Mouse (Mus musculus): ENCODE data around the gene Clybl. TPM values are rescaled to one million over a fixed set of nuclear protein-coding genes. Genes with fewer than 3 reads are reported as not detected.

Clybl gene
- total RNA-seq, 2 experiments from 2014 or later, result 68.1 to 80.2 TPM

DNA sequence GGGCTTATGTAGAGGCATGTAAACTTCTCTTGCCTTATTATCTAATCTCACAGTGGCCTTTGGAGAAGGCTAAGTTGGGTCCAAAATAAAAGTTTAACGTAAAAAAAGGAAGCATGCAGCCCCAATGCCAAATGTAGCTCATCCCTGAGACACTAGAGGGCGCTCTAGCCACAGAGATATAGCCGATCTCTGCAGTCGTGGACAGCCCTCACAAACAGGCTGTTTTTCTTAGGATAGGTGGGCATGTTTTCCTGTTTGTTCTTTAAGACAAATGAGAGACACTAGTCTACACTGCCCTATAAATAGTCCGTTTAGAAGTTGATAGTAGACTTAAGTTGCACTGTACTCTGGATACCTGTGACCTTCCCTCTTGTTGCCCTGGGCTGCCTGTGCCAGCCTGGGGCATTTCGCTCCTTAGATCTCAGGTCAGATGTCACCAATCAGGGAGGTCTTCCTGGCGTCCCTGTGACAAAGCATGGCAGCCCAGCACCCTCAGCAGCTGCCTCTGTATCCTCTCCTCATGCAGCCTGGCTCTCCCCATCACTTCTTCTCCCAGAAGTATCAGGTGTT is 9.5 kb downstream of the Clybl start:
- peak; percentile 52 for DNase-seq
- intact Hi-C loops (cut with DNase I; ENCODE audit: low total_unique reads), result no loop called here

DNA sequence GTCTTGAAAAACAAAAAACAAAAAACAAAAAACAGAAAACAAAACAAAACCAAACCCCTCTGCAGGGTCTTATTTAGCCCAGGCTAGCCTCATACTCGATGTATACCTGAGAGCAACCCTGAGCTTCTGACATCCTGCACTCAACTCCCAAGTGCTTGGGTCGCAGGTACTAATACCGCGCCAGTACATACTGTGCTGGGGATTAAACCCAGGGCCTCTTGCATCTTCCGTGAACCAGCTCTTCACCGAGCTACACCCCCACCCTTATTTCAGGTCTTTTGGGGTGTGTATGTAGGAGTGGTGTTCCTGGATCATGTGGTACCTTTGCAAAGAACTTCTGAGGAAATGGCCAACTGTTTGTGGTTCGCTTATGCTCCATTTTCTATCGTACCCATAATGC is 13.1 kb downstream of the Clybl start:
- DNase-seq, result no peak
- intact Hi-C loops (cut with DNase I; ENCODE audit: low total_unique reads), result no loop called here

DNA sequence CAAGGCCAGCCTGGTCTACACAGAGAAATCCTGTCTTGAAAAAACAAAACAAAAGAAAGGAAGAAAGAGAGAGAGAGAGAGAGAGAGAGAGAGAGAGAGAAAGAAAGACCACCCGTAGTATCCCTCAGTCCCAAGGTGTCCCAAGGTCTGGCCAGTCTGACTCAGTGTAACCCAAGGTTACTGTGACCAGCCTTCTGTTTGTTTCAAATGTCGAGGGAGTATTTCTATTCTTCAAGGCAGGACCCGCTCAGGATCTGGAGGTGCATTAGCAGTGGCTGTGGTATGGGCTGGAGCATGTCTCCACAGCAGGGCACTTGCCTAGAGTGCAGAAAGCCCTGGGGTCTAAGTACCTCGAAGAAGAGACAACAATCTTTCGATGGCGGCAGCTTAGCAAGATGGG is 15.3 kb downstream of the Clybl start:
- DNase-seq, result no peak
- intact Hi-C loops (cut with DNase I; ENCODE audit: low total_unique reads), result no loop called here

DNA sequence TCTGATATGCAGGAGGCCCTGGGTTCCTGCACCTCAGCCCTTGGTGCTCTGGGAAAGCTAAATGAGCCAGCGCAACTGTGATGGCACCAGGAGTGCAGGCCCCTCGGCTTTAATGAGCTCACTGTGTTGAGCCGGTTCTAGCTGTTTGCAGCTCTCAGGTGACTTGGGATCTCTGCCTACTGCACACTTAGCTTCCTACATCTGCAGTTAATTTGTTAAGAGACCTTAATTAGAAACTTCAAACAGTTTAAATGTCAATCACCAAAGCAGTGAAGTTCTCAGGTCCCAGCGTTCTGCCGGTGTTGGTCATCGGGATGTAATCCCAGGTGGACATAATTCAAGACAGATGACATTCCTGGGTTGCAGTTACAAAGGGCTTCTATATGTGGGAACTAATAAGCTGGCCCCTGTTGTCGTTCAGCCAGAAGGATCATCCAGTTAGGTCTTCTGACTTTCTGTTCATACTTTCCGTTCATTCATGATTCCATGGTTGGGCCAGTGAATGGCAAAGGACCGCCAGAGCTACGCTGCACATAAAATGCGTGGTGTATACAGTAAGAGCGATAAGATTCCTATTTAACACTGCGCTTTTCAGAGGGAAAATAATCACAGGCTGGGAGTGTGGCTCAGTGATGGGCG is 18.9 kb downstream of the Clybl start:
- intact Hi-C loops (cut with DNase I; ENCODE audit: low total_unique reads), result no loop called here
- no peak for DNase-seq

GRCm38 (mm10) chr14:122209177-122209576 is 27.7 kb downstream of the Clybl start:
- no peak for DNase-seq
- intact Hi-C loops (cut with DNase I; ENCODE audit: low total_unique reads), result no loop called here

- intact Hi-C loops (cut with DNase I; ENCODE audit: low total_unique reads), result no loop called here
These were observed 32.1 kb downstream of the Clybl start for GRCm38 (mm10) chr14:122213590-122213989.

GRCm38 (mm10) chr14:122214126-122214525 is 32.6 kb downstream of the Clybl start:
- intact Hi-C loops (cut with DNase I; ENCODE audit: low total_unique reads), result no loop called here
- no peak for DNase-seq

More at GRCm38 (mm10) chr14:122213590-122213989, 32.1 kb downstream of the Clybl start:
- no peak for DNase-seq

- intact Hi-C loops (cut with DNase I; ENCODE audit: low total_unique reads), result no loop called here
- DNase-seq, result no peak
These were observed 35.7 kb downstream of the Clybl start for GRCm38 (mm10) chr14:122217221-122217620.

DNA sequence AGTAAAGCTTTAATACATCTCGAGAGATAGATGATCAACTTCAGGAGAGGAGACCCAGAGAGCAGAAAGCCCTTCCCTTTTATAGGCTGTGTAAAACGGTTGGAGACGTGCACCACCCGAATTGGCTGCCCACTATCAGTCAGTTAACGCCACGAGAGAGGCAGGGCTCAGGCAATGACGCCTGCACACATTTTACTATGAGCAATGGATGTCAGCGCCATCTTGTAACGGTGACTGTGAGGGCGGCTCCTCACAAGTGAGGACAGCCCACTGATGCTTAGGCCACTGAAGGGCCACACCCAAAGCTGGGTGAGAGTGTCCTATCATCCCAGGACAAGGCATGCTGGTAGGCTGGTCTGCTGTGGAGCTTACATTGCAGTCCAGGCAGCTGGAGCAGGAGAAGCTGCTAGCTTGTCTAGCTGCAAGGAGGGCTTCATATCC is 41.5 kb downstream of the Clybl start:
- intact Hi-C loops (cut with DNase I; ENCODE audit: low total_unique reads), result loop anchor here (5.0 kb wide), 1 partner anchor 654 kb away; no protein-coding TSS in a partner anchor
- DNase-seq, result no peak

DNA sequence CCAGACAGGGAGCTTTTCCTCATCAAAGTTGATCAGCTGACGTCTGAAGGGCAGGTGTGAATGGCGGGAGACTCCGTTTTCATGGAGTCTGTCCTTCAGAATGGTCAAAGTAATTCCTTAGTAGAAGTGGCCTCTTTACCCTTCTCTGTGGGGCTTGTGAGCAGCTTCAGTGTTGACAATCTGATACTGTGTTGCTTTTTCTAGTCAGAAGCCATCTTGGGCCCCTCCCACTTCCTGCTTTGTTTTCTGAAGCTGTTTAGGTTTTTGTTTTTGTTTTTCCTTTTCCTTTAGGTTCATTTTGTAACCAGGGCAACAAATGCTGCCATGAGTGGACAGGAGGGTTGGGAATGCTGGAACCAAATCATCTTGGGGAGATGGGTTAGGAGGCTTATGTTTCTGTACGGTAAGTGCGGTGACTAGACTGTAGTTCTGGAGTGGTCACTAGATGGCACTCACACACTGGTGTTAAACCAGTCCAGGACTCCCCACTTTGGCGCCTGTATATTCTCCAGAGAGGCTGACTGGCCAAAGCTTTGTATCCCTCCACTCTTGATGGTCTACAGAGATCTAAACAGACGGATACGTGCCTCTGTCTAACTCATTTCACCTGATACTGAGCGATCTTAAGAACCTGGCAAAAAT is 42.1 kb downstream of the Clybl start:
- peak; percentile 62 for DNase-seq
- intact Hi-C loops (cut with DNase I; ENCODE audit: low total_unique reads), result loop anchor here (5.0 kb wide), 1 partner anchor 654 kb away; no protein-coding TSS in a partner anchor

DNA sequence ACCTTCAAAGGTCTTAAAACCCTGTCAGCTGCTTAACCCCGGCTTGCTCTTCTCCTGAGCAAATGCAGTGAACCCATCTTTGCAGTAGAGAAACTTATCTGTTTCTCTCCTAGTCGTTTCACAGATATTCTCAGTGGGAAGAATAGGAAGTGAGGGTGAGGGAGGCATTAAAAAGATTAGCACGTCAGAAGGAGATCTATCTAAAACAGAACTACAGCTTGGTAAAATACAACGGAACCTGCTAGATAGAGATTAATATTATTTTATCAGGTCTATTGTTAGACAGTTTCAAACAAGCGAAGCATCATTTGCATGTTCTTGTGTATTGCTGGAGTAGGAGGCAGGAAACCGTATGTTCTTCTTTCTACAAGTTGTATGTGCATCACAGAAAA is 42.6 kb downstream of the Clybl start:
- intact Hi-C loops (cut with DNase I; ENCODE audit: low total_unique reads), result loop anchor here (5.0 kb wide), 1 partner anchor 653 kb away; no protein-coding TSS in a partner anchor
- no peak for DNase-seq

GRCm38 (mm10) chr14:122224501-122224928 is 43.0 kb downstream of the Clybl start:
- intact Hi-C loops (cut with DNase I; ENCODE audit: low total_unique reads), result loop anchor here (5.0 kb wide), 1 partner anchor 653 kb away; no protein-coding TSS in a partner anchor
- no peak for DNase-seq

DNA sequence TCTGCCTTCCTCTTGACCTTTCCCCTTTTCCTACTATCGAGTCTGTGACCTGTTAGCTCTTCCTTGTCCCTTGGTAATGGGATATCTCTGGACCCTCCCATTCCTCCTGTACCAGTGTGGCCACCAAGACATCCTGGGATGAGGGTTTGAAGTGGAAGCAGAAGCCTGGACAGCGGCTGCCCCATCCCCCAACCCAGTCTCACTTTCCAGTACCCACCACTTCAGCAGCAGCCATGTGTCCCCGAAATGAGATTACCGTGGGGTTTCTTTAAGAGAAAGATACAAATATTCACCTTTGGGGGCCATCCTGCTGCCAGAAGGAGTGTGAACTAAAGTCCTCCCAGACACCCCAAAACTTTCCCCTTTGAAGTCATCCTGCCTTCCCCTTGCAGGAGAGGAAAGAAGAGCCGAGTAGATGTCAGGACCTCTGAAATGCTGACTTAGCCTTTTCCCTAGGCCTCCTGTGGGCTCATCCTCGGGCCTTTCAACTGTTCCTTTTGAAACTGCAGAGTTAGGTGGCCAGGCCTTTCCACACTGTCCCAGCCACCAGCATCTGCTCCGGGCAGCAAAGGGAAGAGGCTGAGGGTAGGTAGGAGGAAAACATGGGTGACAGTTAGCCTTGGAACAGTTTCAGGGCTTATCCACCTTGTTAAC is 44.1 kb downstream of the Clybl start:
- no peak for DNase-seq
- intact Hi-C loops (cut with DNase I; ENCODE audit: low total_unique reads), result no loop called here

- no peak for DNase-seq
- intact Hi-C loops (cut with DNase I; ENCODE audit: low total_unique reads), result no loop called here
These were observed 44.6 kb downstream of the Clybl start for GRCm38 (mm10) chr14:122226133-122226515.

DNA sequence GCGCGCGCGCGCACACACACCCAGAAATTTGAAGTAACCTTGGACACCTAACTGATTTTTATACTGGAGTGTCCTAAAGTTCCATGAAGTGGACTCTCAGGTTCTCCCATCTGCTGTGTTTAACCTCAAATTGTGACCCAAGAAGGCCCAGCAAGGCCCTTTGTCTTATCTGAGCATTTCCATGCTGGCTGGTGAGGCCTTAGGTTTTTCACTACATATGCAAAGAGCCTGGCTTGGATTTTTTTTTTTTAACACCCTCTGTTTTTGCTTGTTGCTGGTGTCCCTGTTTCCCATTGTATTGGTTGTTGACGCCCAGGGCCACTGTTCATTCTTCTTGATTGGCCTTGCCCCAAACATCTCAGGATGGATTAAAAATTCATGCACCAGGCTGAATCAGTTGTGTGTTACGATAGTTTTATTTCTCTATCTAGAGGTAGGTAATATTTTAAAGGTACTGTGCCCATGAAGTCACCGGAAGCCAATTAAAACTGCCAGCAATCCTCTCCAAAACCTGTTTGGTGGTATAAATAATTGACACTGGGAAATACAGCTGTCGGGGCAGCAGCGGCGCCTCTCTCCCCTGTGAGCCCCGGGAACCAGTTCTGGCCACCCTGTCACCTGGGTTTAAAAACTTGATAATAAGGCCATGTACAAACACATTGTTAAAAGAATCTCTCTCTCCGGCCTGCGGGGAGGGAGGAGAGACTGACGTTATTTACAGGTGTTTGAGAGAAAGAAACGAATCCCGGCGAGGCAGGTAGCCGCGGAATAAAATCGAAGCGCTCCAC is 45.4 kb downstream of the Clybl start:
- DNase-seq, result no peak
- intact Hi-C loops (cut with DNase I; ENCODE audit: low total_unique reads), result no loop called here

- intact Hi-C loops (cut with DNase I; ENCODE audit: low total_unique reads), result no loop called here
These were observed 46.0 kb downstream of the Clybl start for GRCm38 (mm10) chr14:122227454-122227951.

DNA sequence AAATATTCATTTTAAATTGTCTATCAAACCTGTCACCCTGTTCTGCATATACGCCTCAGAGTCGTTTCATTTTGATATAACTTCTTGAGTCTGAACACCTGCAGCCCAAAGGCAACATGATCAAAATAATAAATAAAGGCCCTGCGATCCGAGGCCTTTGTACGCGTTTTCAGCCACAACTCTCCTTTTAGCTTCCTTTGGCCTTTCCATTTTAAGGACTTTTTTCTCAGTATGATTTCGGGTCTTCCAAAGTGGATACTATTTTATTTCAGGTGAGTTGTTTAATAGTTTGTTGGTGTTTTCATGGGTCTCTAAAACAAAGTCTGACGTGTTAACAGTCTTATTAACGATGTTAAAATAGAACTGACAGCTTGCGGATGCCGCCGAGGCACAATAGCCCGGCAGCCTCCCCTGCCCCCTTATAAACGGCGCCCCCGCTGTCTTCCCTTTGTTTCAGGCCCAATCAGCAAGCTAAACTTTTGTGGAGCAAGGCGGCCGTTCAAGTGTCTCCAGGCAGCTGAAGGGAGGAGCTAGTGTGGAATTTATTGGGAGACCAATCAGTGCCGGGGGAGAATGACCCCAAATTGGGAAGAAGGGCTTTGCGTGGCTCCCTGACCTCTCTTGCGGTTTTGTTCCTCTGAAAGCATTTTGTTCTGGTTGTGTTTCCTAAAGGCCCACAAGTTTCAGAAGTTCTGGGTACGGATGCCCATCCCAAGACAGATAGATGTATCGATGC is 47.5 kb downstream of the Clybl start:
- intact Hi-C loops (cut with DNase I; ENCODE audit: low total_unique reads), result no loop called here
- no peak for DNase-seq

More at GRCm38 (mm10) chr14:122227454-122227951, 46.0 kb downstream of the Clybl start:
- no peak for DNase-seq

DNA sequence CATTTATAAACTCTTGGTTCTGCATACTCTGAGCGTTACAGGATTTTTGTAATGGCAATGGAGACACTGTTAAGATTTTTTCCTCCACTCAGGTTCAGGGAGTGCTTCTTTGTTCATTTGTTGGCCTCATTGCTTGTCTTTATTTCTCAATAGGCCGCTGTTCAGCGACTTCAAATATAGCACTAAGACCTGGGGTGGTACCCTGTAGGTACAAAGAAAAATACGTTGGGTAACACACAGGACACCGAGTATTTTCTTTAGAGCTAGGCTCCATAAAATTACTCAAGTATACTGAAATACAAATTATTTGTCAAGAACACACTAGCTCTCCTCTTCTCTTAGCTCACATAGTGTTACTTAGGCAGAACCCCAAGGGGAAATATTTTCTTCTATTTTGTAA is 48.5 kb downstream of the Clybl start:
- intact Hi-C loops (cut with DNase I; ENCODE audit: low total_unique reads), result no loop called here
- no peak for DNase-seq

GRCm38 (mm10) chr14:122230621-122231025 is 49.1 kb downstream of the Clybl start:
- intact Hi-C loops (cut with DNase I; ENCODE audit: low total_unique reads), result no loop called here
- no peak for DNase-seq

All from gastrocnemius, postnatal 14 days (tissue).